Mouse (Mus musculus): Measurements from ENCODE around the gene Sult6b2.
A peak's percentile ranks its signal among the peaks of the same experiment; 100 is the strongest.

The Sult6b2 gene

GRCm38 (mm10) chr6:142812969-142813368, 8.7 kb upstream of the Sult6b2 start:
- no peak for DNase-seq (ENCODE audit: inconsistent age in 2 of 2, low spot score in 1 of 2)

GRCm38 (mm10) chr6:142810239-142810638, 5.9 kb upstream of the Sult6b2 start:
- no peak for DNase-seq (ENCODE audit: inconsistent age in 2 of 2, low spot score in 1 of 2)

GRCm38 (mm10) chr6:142809373-142810098, 5.2 kb upstream of the Sult6b2 start:
- no peak for DNase-seq (ENCODE audit: inconsistent age in 2 of 2, low spot score in 1 of 2)

- no peak for DNase-seq (ENCODE audit: inconsistent age in 2 of 2, low spot score in 1 of 2)
These were observed 2.0 kb upstream of the Sult6b2 start for GRCm38 (mm10) chr6:142806326-142806725.

- no peak for DNase-seq (ENCODE audit: inconsistent age in 2 of 2, low spot score in 1 of 2)
These were observed 1.4 kb downstream of the Sult6b2 start for GRCm38 (mm10) chr6:142802617-142803525.

GRCm38 (mm10) chr6:142801687-142802086, 2.6 kb downstream of the Sult6b2 start:
- DNase-seq (ENCODE audit: inconsistent age in 2 of 2, low spot score in 1 of 2) = no peak

GRCm38 (mm10) chr6:142799704-142800374, 4.5 kb downstream of the Sult6b2 start:
- no peak for DNase-seq (ENCODE audit: inconsistent age in 2 of 2, low spot score in 1 of 2)

GRCm38 (mm10) chr6:142798837-142799236, 5.5 kb downstream of the Sult6b2 start:
- no peak for DNase-seq (ENCODE audit: inconsistent age in 2 of 2, low spot score in 1 of 2)

GRCm38 (mm10) chr6:142797996-142798395, 6.3 kb downstream of the Sult6b2 start:
- DNase-seq (ENCODE audit: inconsistent age in 2 of 2, low spot score in 1 of 2) = no peak

- DNase-seq (ENCODE audit: inconsistent age in 2 of 2, low spot score in 1 of 2) = no peak
These were observed 8.5 kb downstream of the Sult6b2 start for GRCm38 (mm10) chr6:142795655-142796441.

- DNase-seq (ENCODE audit: inconsistent age in 2 of 2, low spot score in 1 of 2) = no peak
These were observed 9.2 kb downstream of the Sult6b2 start for GRCm38 (mm10) chr6:142795087-142795486.

- DNase-seq (ENCODE audit: inconsistent age in 2 of 2, low spot score in 1 of 2) = no peak
These were observed 10.8 kb downstream of the Sult6b2 start for GRCm38 (mm10) chr6:142793468-142793867.

GRCm38 (mm10) chr6:142792241-142792968, 11.9 kb downstream of the Sult6b2 start:
- DNase-seq (ENCODE audit: inconsistent age in 2 of 2, low spot score in 1 of 2) = no peak

GRCm38 (mm10) chr6:142789736-142790135, 14.6 kb downstream of the Sult6b2 start:
- DNase-seq (ENCODE audit: inconsistent age in 2 of 2, low spot score in 1 of 2) = no peak

GRCm38 (mm10) chr6:142788042-142788987, 16.0 kb downstream of the Sult6b2 start:
- DNase-seq (ENCODE audit: inconsistent age in 2 of 2, low spot score in 1 of 2) = peak in 1 of 2 experiments; percentile 29

GRCm38 (mm10) chr6:142786106-142786505, 18.2 kb downstream of the Sult6b2 start:
- DNase-seq (ENCODE audit: inconsistent age in 2 of 2, low spot score in 1 of 2) = no peak

GRCm38 (mm10) chr6:142785343-142785742, 19.0 kb downstream of the Sult6b2 start:
- peak; percentile 27 to 82 for DNase-seq (ENCODE audit: inconsistent age in 2 of 2, low spot score in 1 of 2)

GRCm38 (mm10) chr6:142781286-142781685, 23.0 kb downstream of the Sult6b2 start:
- no peak for DNase-seq (ENCODE audit: inconsistent age in 2 of 2, low spot score in 1 of 2)

- DNase-seq (ENCODE audit: inconsistent age in 2 of 2, low spot score in 1 of 2) = no peak
These were observed 23.7 kb downstream of the Sult6b2 start for GRCm38 (mm10) chr6:142780574-142781033.

All from adrenal gland, adult (tissue).